Mouse (Mus musculus) megakaryocyte, adult 5-6 weeks (primary cell): ENCODE measurements around the gene Top1. TPM values are rescaled to one million over a fixed set of nuclear protein-coding genes. Genes with fewer than 3 reads are reported as not detected.
"Not testable (repeated sequence)": the region's sequence is repeated elsewhere in the genome, so short reads cannot be mapped to it uniquely, and the experiment has no call there.

Source experiments
- ATAC-seq: 2 replicates; pipeline ENCODE4 v1.8.0; 2016; ENCODE audit warnings: mild to moderate bottlenecking, inconsistent platforms; ENCODE audit not compliant: poor library complexity, severe bottlenecking
- total RNA-seq, 2 experiments: library from RNA; stranded (forward) in 1 of 2; stranded (reverse) in 1 of 2; fragments of 153-499, 151-499 nt in 1 of 2; fragments of 221-1000, 200-1000 nt in 1 of 2; gene quantifications; 2 replicates each; pipeline versions ENCODE4 v1.2.3 to v1.2.4; 2015 to 2017

Gene Top1
- total RNA-seq, 2 experiments from 2014 or later, result 75.9 to 99.2 TPM

GRCm38 (mm10) chr2:160629528-160629830 lies 16.2 kb upstream of the Top1 start:
- ATAC-seq, result no peak

GRCm38 (mm10) chr2:160630872-160631597 lies 14.7 kb upstream of the Top1 start:
- no peak for ATAC-seq

- no peak for ATAC-seq
Observed at GRCm38 (mm10) chr2:160639911-160640717, 5.6 kb upstream of the Top1 start.

- ATAC-seq, result no peak
Observed at GRCm38 (mm10) chr2:160641176-160641575, 4.5 kb upstream of the Top1 start.

GRCm38 (mm10) chr2:160646144-160646844 lies 606 bp downstream of the Top1 start:
- peak; percentile 24 for ATAC-seq

GRCm38 (mm10) chr2:160646845-160647178 lies 1.1 kb downstream of the Top1 start:
- ATAC-seq, result no peak

- no peak for ATAC-seq
Observed at GRCm38 (mm10) chr2:160648097-160648496, 2.4 kb downstream of the Top1 start.

- ATAC-seq, result no peak
Observed at GRCm38 (mm10) chr2:160649072-160649471, 3.4 kb downstream of the Top1 start.

GRCm38 (mm10) chr2:160651165-160651564 lies 5.5 kb downstream of the Top1 start:
- no peak for ATAC-seq

GRCm38 (mm10) chr2:160653218-160653617 lies 7.5 kb downstream of the Top1 start:
- no peak for ATAC-seq

- ATAC-seq, result no peak
Observed at GRCm38 (mm10) chr2:160655561-160655960, 9.9 kb downstream of the Top1 start.

GRCm38 (mm10) chr2:160656234-160656633 lies 10.5 kb downstream of the Top1 start:
- no peak for ATAC-seq

GRCm38 (mm10) chr2:160657801-160658442 lies 12.2 kb downstream of the Top1 start:
- peak; percentile 79 for ATAC-seq

- ATAC-seq, result no peak
Observed at GRCm38 (mm10) chr2:160658811-160659210, 13.1 kb downstream of the Top1 start.

GRCm38 (mm10) chr2:160664421-160664820 lies 18.7 kb downstream of the Top1 start:
- ATAC-seq, result no peak

GRCm38 (mm10) chr2:160664986-160665385 lies 19.3 kb downstream of the Top1 start:
- not testable (repeated sequence) for ATAC-seq

GRCm38 (mm10) chr2:160667259-160667658 lies 21.6 kb downstream of the Top1 start:
- peak; percentile 99 for ATAC-seq

GRCm38 (mm10) chr2:160700271-160700670 lies 54.6 kb downstream of the Top1 start:
- peak; percentile 83 for ATAC-seq

GRCm38 (mm10) chr2:160701603-160702002 lies 55.9 kb downstream of the Top1 start:
- ATAC-seq, result no peak

GRCm38 (mm10) chr2:160702824-160703223 lies 57.1 kb downstream of the Top1 start:
- no peak for ATAC-seq

- no peak for ATAC-seq
Observed at GRCm38 (mm10) chr2:160707673-160708072, 62.0 kb downstream of the Top1 start.
